Mouse (Mus musculus): ENCODE results near the gene Gm11111.
"Not testable (repeated sequence)": the region's sequence is repeated elsewhere in the genome, so short reads cannot be mapped to it uniquely, and the experiment has no call there.

The Gm11111 gene

GRCm38 (mm10) chr5:98574711-98575470, 22.4 kb downstream of the Gm11111 start:
- Histone ChIP-seq H3K9me3 (ENCODE audit: low read length) (no peaks in the 10 kb centered on the region), H3K36me3 (ENCODE audit: insufficient read depth, low read length) (no peaks in the 10 kb centered on the region), H3K4me3 (replicated peaks; ENCODE audit: low read length) (no peak overlapping the region), H3K27me3 (ENCODE audit: insufficient read depth, low read length) (no peaks in the 10 kb centered on the region), H3K4me1 (replicated peaks; ENCODE audit: low read depth, low read length) (no peaks in the 10 kb centered on the region)
- TF ChIP-seq POU5F1 (IDR thresholded peaks at IDR 0.05; ENCODE audit: borderline replicate concordance, low read length): no peak
- no peak for TF ChIP-seq CTCF (conservative IDR thresholded peaks at IDR 0.05; ENCODE audit: low read length)
- TF ChIP-seq NANOG (IDR thresholded peaks at IDR 0.05; ENCODE audit: borderline replicate concordance, low read length): no peak

- H3K9me3 ChIP-seq (ENCODE audit: low read length): no peaks in the 10 kb centered on the region
- H3K36me3 ChIP-seq (ENCODE audit: insufficient read depth, low read length): no peaks in the 10 kb centered on the region
- no peak overlapping the region for H3K4me3 ChIP-seq (replicated peaks; ENCODE audit: low read length)
- no peaks in the 10 kb centered on the region for H3K27me3 ChIP-seq (ENCODE audit: insufficient read depth, low read length)
- no peaks in the 10 kb centered on the region for H3K4me1 ChIP-seq (replicated peaks; ENCODE audit: low read depth, low read length)
- TF ChIP-seq POU5F1 (IDR thresholded peaks at IDR 0.05; ENCODE audit: borderline replicate concordance, low read length): no peak
- no peak for TF ChIP-seq NANOG (IDR thresholded peaks at IDR 0.05; ENCODE audit: borderline replicate concordance, low read length)
- no peak for TF ChIP-seq CTCF (conservative IDR thresholded peaks at IDR 0.05; ENCODE audit: low read length)
These were observed 23.0 kb downstream of the Gm11111 start for GRCm38 (mm10) chr5:98575471-98575834.

DNA sequence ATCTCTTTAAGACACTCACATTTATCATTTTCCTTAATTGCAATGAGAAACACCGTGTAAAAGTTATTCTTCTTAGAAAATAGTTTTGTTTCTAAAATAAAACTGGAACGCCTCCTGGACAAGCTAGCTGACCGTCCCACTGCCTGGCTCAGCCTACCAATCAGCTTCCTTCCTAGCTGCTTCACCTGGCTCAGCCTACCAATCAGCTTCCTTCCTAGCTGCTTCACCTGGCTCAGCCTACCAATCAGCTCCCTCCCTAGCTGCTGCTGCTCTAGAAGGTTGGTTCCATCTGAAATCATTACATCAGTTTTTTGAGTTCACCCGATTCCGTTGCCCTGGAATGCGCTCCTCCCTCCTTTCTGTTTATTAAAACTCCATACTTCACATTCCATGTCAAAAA, 24.0 kb downstream of the Gm11111 start:
- H3K4me3 ChIP-seq (replicated peaks; ENCODE audit: low read length); H3K4me1 ChIP-seq (replicated peaks; ENCODE audit: low read depth, low read length); H3K36me3 ChIP-seq (ENCODE audit: insufficient read depth, low read length); H3K9me3 ChIP-seq (ENCODE audit: low read length); H3K27me3 ChIP-seq (ENCODE audit: insufficient read depth, low read length): not testable (repeated sequence)

DNA sequence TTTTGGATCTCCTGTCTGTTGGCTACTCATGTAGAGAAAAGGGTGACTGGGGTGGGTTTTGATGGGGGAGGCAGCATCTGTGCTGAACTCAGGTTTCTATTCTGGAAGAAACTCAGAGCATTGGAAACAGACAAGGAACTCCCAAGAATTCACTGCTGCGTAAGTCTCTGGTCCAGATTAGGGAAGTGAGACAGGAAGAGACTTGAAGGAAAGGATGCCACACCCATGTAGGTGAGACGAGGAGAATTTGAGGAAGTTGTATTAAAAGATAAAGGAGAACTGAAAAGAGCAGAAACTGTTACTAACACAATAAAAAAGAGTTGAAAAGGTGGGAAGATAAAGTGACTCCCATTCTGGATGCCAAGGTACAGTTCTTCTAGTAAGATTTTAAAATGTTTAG, 25.9 kb downstream of the Gm11111 start:
- no peak for TF ChIP-seq CTCF (conservative IDR thresholded peaks at IDR 0.05; ENCODE audit: low read length)
- TF ChIP-seq NANOG (IDR thresholded peaks at IDR 0.05; ENCODE audit: borderline replicate concordance, low read length): no peak
- no peak for TF ChIP-seq POU5F1 (IDR thresholded peaks at IDR 0.05; ENCODE audit: borderline replicate concordance, low read length)
- Histone ChIP-seq H3K9me3 (ENCODE audit: low read length) (no peaks in the 10 kb centered on the region), H3K27me3 (ENCODE audit: insufficient read depth, low read length) (no peaks in the 10 kb centered on the region), H3K4me3 (replicated peaks; ENCODE audit: low read length) (no peak overlapping the region), H3K36me3 (ENCODE audit: insufficient read depth, low read length) (no peaks in the 10 kb centered on the region), H3K4me1 (replicated peaks; ENCODE audit: low read depth, low read length) (no peaks in the 10 kb centered on the region)

GRCm38 (mm10) chr5:98580811-98581210, 28.3 kb downstream of the Gm11111 start:
- TF ChIP-seq CTCF (conservative IDR thresholded peaks at IDR 0.05; ENCODE audit: low read length) (no peak), NANOG (IDR thresholded peaks at IDR 0.05; ENCODE audit: borderline replicate concordance, low read length) (no peak), POU5F1 (IDR thresholded peaks at IDR 0.05; ENCODE audit: borderline replicate concordance, low read length) (no peak)
- Histone ChIP-seq H3K27me3 (ENCODE audit: insufficient read depth, low read length) (no peaks in the 10 kb centered on the region), H3K9me3 (ENCODE audit: low read length) (no peaks in the 10 kb centered on the region), H3K36me3 (ENCODE audit: insufficient read depth, low read length) (no peaks in the 10 kb centered on the region), H3K4me3 (replicated peaks; ENCODE audit: low read length) (no peak overlapping the region), H3K4me1 (replicated peaks; ENCODE audit: low read depth, low read length) (no peaks in the 10 kb centered on the region)

DNA sequence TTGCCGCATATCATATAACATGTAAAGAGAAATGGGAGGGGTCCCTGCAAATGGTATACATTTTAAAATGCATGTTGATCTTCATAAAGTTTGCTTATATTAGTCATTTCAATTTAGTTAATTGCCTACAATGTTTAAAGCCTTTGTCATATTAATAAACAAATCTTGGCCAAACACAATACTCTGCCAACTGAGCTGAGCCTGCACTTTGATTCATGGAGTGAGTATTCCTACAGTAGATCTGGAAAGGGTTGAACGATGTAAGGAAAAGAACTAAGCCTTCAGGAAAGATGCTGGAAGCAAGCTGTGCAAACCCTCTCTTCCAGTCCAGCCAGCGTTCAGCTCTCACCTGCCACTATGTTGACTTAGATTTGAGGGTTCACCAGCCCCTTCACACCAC, 29.6 kb downstream of the Gm11111 start:
- TF ChIP-seq CTCF (conservative IDR thresholded peaks at IDR 0.05; ENCODE audit: low read length) (no peak), POU5F1 (IDR thresholded peaks at IDR 0.05; ENCODE audit: borderline replicate concordance, low read length) (no peak), NANOG (IDR thresholded peaks at IDR 0.05; ENCODE audit: borderline replicate concordance, low read length) (no peak)
- Histone ChIP-seq H3K4me1 (replicated peaks; ENCODE audit: low read depth, low read length) (no peaks in the 10 kb centered on the region), H3K4me3 (replicated peaks; ENCODE audit: low read length) (no peak overlapping the region), H3K27me3 (ENCODE audit: insufficient read depth, low read length) (no peaks in the 10 kb centered on the region), H3K9me3 (ENCODE audit: low read length) (no peaks in the 10 kb centered on the region), H3K36me3 (ENCODE audit: insufficient read depth, low read length) (no peaks in the 10 kb centered on the region)

- Histone ChIP-seq H3K9me3 (ENCODE audit: low read length) (no peaks in the 10 kb centered on the region), H3K27me3 (ENCODE audit: insufficient read depth, low read length) (no peaks in the 10 kb centered on the region), H3K36me3 (ENCODE audit: insufficient read depth, low read length) (no peaks in the 10 kb centered on the region), H3K4me3 (replicated peaks; ENCODE audit: low read length) (no peak overlapping the region), H3K4me1 (replicated peaks; ENCODE audit: low read depth, low read length) (no peaks in the 10 kb centered on the region)
- TF ChIP-seq CTCF (conservative IDR thresholded peaks at IDR 0.05; ENCODE audit: low read length): no peak
- no peak for TF ChIP-seq NANOG (IDR thresholded peaks at IDR 0.05; ENCODE audit: borderline replicate concordance, low read length)
- no peak for TF ChIP-seq POU5F1 (IDR thresholded peaks at IDR 0.05; ENCODE audit: borderline replicate concordance, low read length)
These were observed 33.4 kb downstream of the Gm11111 start for GRCm38 (mm10) chr5:98585915-98586314.
